Comparison of ENCODE assay signal across 14 mouse cellular contexts in the genomic region with DNA sequence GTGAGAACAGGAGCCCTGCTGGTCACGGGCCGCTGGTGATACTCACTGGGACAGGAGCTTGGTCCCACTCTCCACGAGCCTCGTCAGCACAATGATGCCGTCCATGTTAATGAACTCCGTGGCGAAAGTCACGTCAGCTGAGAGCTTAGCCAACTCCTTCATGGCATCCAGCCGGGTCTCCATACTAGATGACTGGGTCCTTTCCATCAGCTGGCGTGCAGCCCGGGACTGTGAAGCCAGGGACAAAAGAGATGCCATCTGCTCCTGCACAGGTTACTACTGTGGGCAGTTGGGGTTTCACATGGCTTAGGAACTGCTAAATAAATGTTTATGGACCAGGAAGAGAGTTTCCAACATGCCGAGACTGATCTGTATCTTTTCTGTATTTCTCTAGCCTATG. TPM values are rescaled to one million over a fixed set of nuclear protein-coding genes. Genes with fewer than 3 reads are reported as not detected.
DNase-seq lines count a peak whose midpoint lies in the region; ATAC-seq and TF ChIP-seq lines count a peak whose summit lies in the region.
"Had no signal": no experiment of that assay in that cellular context is flagged by ENCODE, and none has a peak within 500 bp of the region (broad histone marks: within the 10 kb centered on the region; RNA-seq: fewer than 3 reads in every experiment).

No protein-coding gene starts in this region.

- no peak overlapping the region for H3K4me2 ChIP-seq in forebrain, embryonic 15.5 days (replicated peaks)
- H3K4me2 ChIP-seq: limb, embryonic 13.5 days; lung, embryonic 14.5 days had no signal

- no peaks in the 10 kb centered on the region for H3K9me3 ChIP-seq in forebrain, embryonic 15.5 days
- H3K9me3 ChIP-seq: limb, embryonic 13.5 days; megakaryocyte, embryonic 14.5 days had no signal

- no peaks in the 10 kb centered on the region for H3K27me3 ChIP-seq in cerebellum, adult 2 months (ENCODE audit: control insufficient read depth, insufficient read depth, low read length)
- no peaks in the 10 kb centered on the region for H3K27me3 ChIP-seq in forebrain, embryonic 15.5 days
- H3K27me3 ChIP-seq: limb, embryonic 13.5 days; megakaryocyte, embryonic 14.5 days had no signal

- no peak overlapping the region for H3K4me3 ChIP-seq in cerebellum, adult 2 months (replicated peaks; ENCODE audit: insufficient read depth, low read depth, low read length)
- no peak overlapping the region for H3K4me3 ChIP-seq in forebrain, embryonic 15.5 days
- H3K4me3 ChIP-seq: limb, embryonic 13.5 days; megakaryocyte, embryonic 14.5 days had no signal

- H3K36me3 ChIP-seq in forebrain, embryonic 15.5 days = peaks cover 41% of the 10 kb centered on the region

- no peak overlapping the region for H3K9ac ChIP-seq in forebrain, embryonic 15.5 days (replicated peaks)
- H3K9ac ChIP-seq: limb, embryonic 13.5 days; lung, embryonic 14.5 days had no signal

- ATAC-seq in forebrain, embryonic 15.5 days (replicated peaks) = peak; percentile 53; the same call in 1 of the 2 replicates

- WGBS in cerebellum, adult 2 months = 2% methylated on average over 12 of the region's 12 CpGs
- 27% methylated on average over 12 of the region's 12 CpGs for WGBS in forebrain, embryonic 15.5 days

- TF ChIP-seq POLR2A in cerebellum, adult 2 months (IDR thresholded peaks at IDR 0.05; ENCODE audit: borderline replicate concordance, insufficient read depth, low read length) = no peak

- TF ChIP-seq CTCF in cerebellum, adult 2 months (IDR thresholded peaks at IDR 0.05; ENCODE audit: borderline replicate concordance, insufficient read depth, low read depth, low read length) = no peak

- H3K4me1 ChIP-seq in cerebellum, adult 2 months (ENCODE audit: control insufficient read depth, insufficient read depth, low read length) = peaks cover 70% of the 10 kb centered on the region
- H3K4me1 ChIP-seq in forebrain, embryonic 15.5 days = peaks cover 35% of the 10 kb centered on the region

- peak overlapping the region; percentile 43 for H3K27ac ChIP-seq in cerebellum, adult 2 months (ENCODE audit: insufficient read depth, low read length)
- 0 out of 2 replicates have a peak overlapping the region, but pooled peaks have one; percentile 41 for H3K27ac ChIP-seq in forebrain, embryonic 15.5 days (replicated peaks)
- H3K27ac ChIP-seq: limb, embryonic 13.5 days had no signal

- DNase-seq in layer of hippocampus, adult 11-12 months (ENCODE audit: low spot score) = peak; percentile 50
- DNase-seq in layer of hippocampus, adult 9-10 months (ENCODE audit: low spot score) = no peak
- peak; percentile 98 for DNase-seq in brain, adult 2 months (ENCODE audit: low read depth, low spot score)
- DNase-seq in cerebellum, adult 2 months = peak; percentile 99
- DNase-seq in urinary bladder, postnatal 36 days (ENCODE audit: low spot score in 2 of 2) = no peak
- no peak for DNase-seq in layer of hippocampus, adult 8-10 months (ENCODE audit: low spot score in 2 of 2)
- DNase-seq in kidney, postnatal 36 days = no peak
- DNase-seq: gastrocnemius, postnatal 36 days; kidney, adult 11 months; lung, embryonic 14.5 days had no signal

RNA-seq across cellular contexts. Expression of a gene that starts 14.7 kb away (rescaled TPM):
- polyA plus RNA-seq in cerebellum, adult 2 months (2012; rRNA removed) = 187 and 208 TPM in 2 replicates
- polyA plus RNA-seq in forebrain, embryonic 15.5 days (2015; fragmentation: Nextera tagmentation; extraction: Ambion mirVana) = 99.6 and 101 TPM in 2 replicates
- 100 to 1,000 TPM; 154 to 173 (median 161) TPM for total RNA-seq in layer of hippocampus, adult 8-10 months (2022)

RNA-seq across cellular contexts. Expression of a gene that starts 23.9 kb away (rescaled TPM):
- 78.2 and 84.0 TPM in 2 replicates for polyA plus RNA-seq in cerebellum, adult 2 months (2012; rRNA removed)
- polyA plus RNA-seq in forebrain, embryonic 15.5 days (2015; fragmentation: Nextera tagmentation; extraction: Ambion mirVana) = 61.4 and 68.7 TPM in 2 replicates
- 10 to 100 TPM; 79.3 to 98.3 (median 92.3) TPM for total RNA-seq in layer of hippocampus, adult 8-10 months (2022)

RNA-seq across cellular contexts. Expression of a gene that starts 57.0 kb away (rescaled TPM):
- polyA plus RNA-seq in cerebellum, adult 2 months (2012; rRNA removed) = not detected in 2 replicates
- polyA plus RNA-seq in forebrain, embryonic 15.5 days (2015; fragmentation: Nextera tagmentation; extraction: Ambion mirVana) = 6.5 and 7.6 TPM in 2 replicates
- under 1 TPM in 1 of 4 experiments, not detected in 3; 0.17 TPM for total RNA-seq in layer of hippocampus, adult 8-10 months (2022)
- total RNA-seq: gastrocnemius, postnatal 36 days had no signal
- polyA plus RNA-seq: heart, postnatal 0 days had no signal

Comparison
In these comparisons a context has a peak if more than half of its experiments do, and no peak if none do; other contexts are left out.
1. DNase-seq: peak in layer of hippocampus, adult 11-12 months (single experiment), brain, adult 2 months (single experiment) and cerebellum, adult 2 months (2 of 2); none in layer of hippocampus, adult 9-10 months (single experiment), urinary bladder, postnatal 36 days (0 of 2), layer of hippocampus, adult 8-10 months (0 of 2) and kidney, postnatal 36 days (0 of 2).